Mouse (Mus musculus) testis, adult 2 months (tissue): Measurements from ENCODE around the gene Tnks1bp1.

Experiments
- CTCF ChIP-seq: fragments of 200-500 bp; IDR thresholded peaks from 2 replicates; pipeline ENCODE4 v1.5.1; 2012; ENCODE audit warnings: low read depth, mild to moderate bottlenecking, inconsistent platforms, low read length, moderate library complexity; ENCODE audit not compliant: control insufficient read depth, insufficient read depth, insufficient replicate concordance
- POLR2A ChIP-seq: fragments of 200-500 bp; IDR thresholded peaks from 2 replicates; pipeline ENCODE4 v1.6.1; 2012; ENCODE audit warnings: low read depth, mild to moderate bottlenecking, inconsistent platforms, low read length, moderate library complexity; ENCODE audit not compliant: control insufficient read depth

DNA sequence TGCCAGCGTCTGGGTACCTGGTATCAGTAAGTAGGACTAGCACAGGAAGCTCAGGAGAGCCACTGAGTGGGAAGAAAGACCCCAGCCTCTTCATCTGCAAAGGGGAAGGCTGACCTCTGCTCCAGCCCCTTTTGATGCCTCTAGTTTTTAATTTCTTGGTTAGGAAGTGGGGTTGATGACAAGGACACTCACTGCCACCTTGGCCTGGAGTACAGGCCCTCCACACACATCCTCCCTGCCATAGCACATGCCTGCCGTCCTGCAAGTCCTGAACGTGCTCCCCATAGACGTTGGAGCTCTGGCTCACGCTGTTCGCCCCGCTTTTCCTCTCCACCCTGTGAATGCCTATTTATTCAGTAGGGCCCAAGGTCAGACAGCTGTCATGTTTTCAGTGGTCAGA is 41.2 kb upstream of the Tnks1bp1 start:
- TF ChIP-seq CTCF (no peak), POLR2A (no peak)
